In genomic region chr9:88352741-88353140, GRCm38 (mm10) we compare ENCODE assay signal across 18 mouse cellular contexts. TPM values are rescaled to one million over a fixed set of nuclear protein-coding genes. Genes with fewer than 3 reads are reported as not detected.
DNase-seq lines count a peak whose midpoint lies in the region; ATAC-seq lines count a peak whose summit lies in the region.
"Had no signal": no experiment of that assay in that cellular context is flagged by ENCODE, and none has a peak within 500 bp of the region (broad histone marks: within the 10 kb centered on the region; RNA-seq: fewer than 3 reads in every experiment).

No protein-coding gene starts in this region.

- H3K9me3 ChIP-seq in hindbrain, embryonic 13.5 days = no peaks in the 10 kb centered on the region
- no peaks in the 10 kb centered on the region for H3K9me3 ChIP-seq in hindbrain, embryonic 10.5 days
- H3K9me3 ChIP-seq in embryonic facial prominence, embryonic 13.5 days = no peaks in the 10 kb centered on the region
- H3K9me3 ChIP-seq in embryonic facial prominence, embryonic 14.5 days (ENCODE audit: control insufficient read depth, low read length) = no peaks in the 10 kb centered on the region
- H3K9me3 ChIP-seq in limb, embryonic 13.5 days = no peaks in the 10 kb centered on the region
- H3K9me3 ChIP-seq: liver, embryonic 12.5 days had no signal

- ATAC-seq in hindbrain, embryonic 13.5 days (ENCODE audit: low FRiP score) = peak; percentile 68
- ATAC-seq in embryonic facial prominence, embryonic 13.5 days (ENCODE audit: insufficient number of reproducible peaks, insufficient read depth, low FRiP score, low TSS enrichment, low read depth) = 0 out of 2 replicates have a peak, but pooled peaks have one; percentile 22
- ATAC-seq in embryonic facial prominence, embryonic 14.5 days (ENCODE audit: low read depth) = peak; percentile 61; the same call in 1 of the 2 replicates
- peak; percentile 58 for ATAC-seq in limb, embryonic 13.5 days (ENCODE audit: low FRiP score, low read depth)
- ATAC-seq: liver, embryonic 12.5 days had no signal

- 56% methylated on average over 6 of the region's 6 CpGs for WGBS in hindbrain, embryonic 13.5 days
- WGBS in hindbrain, embryonic 10.5 days = 60% methylated on average over 6 of the region's 6 CpGs
- 48% methylated on average over 6 of the region's 6 CpGs for WGBS in embryonic facial prominence, embryonic 13.5 days
- 47% methylated on average over 6 of the region's 6 CpGs for WGBS in embryonic facial prominence, embryonic 14.5 days
- 40% methylated on average over 6 of the region's 6 CpGs for WGBS in limb, embryonic 13.5 days

- H3K27me3 ChIP-seq in hindbrain, embryonic 13.5 days = no peaks in the 10 kb centered on the region
- no peaks in the 10 kb centered on the region for H3K27me3 ChIP-seq in hindbrain, embryonic 10.5 days (ENCODE audit: insufficient read depth, poor library complexity, severe bottlenecking)
- H3K27me3 ChIP-seq in embryonic facial prominence, embryonic 13.5 days = 0 out of 2 replicates have a peak, but pooled peaks cover 3% of the 10 kb centered on the region
- H3K27me3 ChIP-seq in embryonic facial prominence, embryonic 14.5 days (replicated peaks; ENCODE audit: control insufficient read depth, insufficient read depth, low read length) = no peaks in the 10 kb centered on the region
- H3K27me3 ChIP-seq in limb, embryonic 13.5 days = no peaks in the 10 kb centered on the region
- H3K27me3 ChIP-seq: liver, embryonic 12.5 days had no signal

- H3K4me2 ChIP-seq in hindbrain, embryonic 13.5 days = no peak overlapping the region
- no peak overlapping the region for H3K4me2 ChIP-seq in embryonic facial prominence, embryonic 13.5 days
- 0 out of 2 replicates have a peak overlapping the region, but pooled peaks have one; percentile 10 for H3K4me2 ChIP-seq in embryonic facial prominence, embryonic 14.5 days (ENCODE audit: low read depth, low read length)
- H3K4me2 ChIP-seq in limb, embryonic 13.5 days (replicated peaks) = no peak overlapping the region
- H3K4me2 ChIP-seq: liver, embryonic 12.5 days; lung, embryonic 14.5 days had no signal

- no peaks in the 10 kb centered on the region for H3K36me3 ChIP-seq in hindbrain, embryonic 13.5 days
- H3K36me3 ChIP-seq in hindbrain, embryonic 10.5 days = no peaks in the 10 kb centered on the region
- H3K36me3 ChIP-seq in embryonic facial prominence, embryonic 13.5 days = no peaks in the 10 kb centered on the region
- H3K36me3 ChIP-seq in embryonic facial prominence, embryonic 14.5 days (ENCODE audit: control insufficient read depth, insufficient read depth, low read length) = no peaks in the 10 kb centered on the region
- H3K36me3 ChIP-seq in limb, embryonic 13.5 days = no peaks in the 10 kb centered on the region
- H3K36me3 ChIP-seq: liver, embryonic 12.5 days had no signal

- H3K9ac ChIP-seq in hindbrain, embryonic 13.5 days = no peak overlapping the region; the same call in 1 of the 2 replicates
- no peak overlapping the region for H3K9ac ChIP-seq in embryonic facial prominence, embryonic 13.5 days
- H3K9ac ChIP-seq in embryonic facial prominence, embryonic 14.5 days (ENCODE audit: low read depth, low read length) = no peak overlapping the region
- H3K9ac ChIP-seq in limb, embryonic 13.5 days = no peak overlapping the region
- H3K9ac ChIP-seq: liver, embryonic 12.5 days; lung, embryonic 14.5 days had no signal

- DNase-seq in hindbrain, embryonic 10.5 days (ENCODE audit: low spot score) = no peak
- peak; percentile 83 for DNase-seq in embryonic facial prominence, embryonic 14.5 days (ENCODE audit: low spot score)
- DNase-seq in embryo, embryonic 10.5 days (ENCODE audit: low spot score) = no peak
- no peak for DNase-seq in left cerebral cortex, adult 18-20 months (ENCODE audit: low spot score in 2 of 2)
- DNase-seq in left cerebral cortex, postnatal 14 days (ENCODE audit: low spot score in 2 of 2) = no peak
- DNase-seq: cerebellum, adult 18-20 months; cerebellum, postnatal 36 days; gastrocnemius, postnatal 25 days; kidney, adult 11 months; lung, embryonic 14.5 days; lung, postnatal 4 days; right cerebral cortex, postnatal 25 days; thymus, adult 18-20 months; thymus, postnatal 4 days had no signal

- intact Hi-C loops in left cerebral cortex, postnatal 14 days (cut with DNase I) = no loop called here

- H3K27ac ChIP-seq in hindbrain, embryonic 13.5 days = no peak overlapping the region
- no peak overlapping the region for H3K27ac ChIP-seq in hindbrain, embryonic 10.5 days
- peak overlapping the region; percentile 22; the same call in 1 of the 2 replicates for H3K27ac ChIP-seq in embryonic facial prominence, embryonic 13.5 days
- peak overlapping the region; percentile 52 for H3K27ac ChIP-seq in embryonic facial prominence, embryonic 14.5 days (replicated peaks; ENCODE audit: low read depth, low read length)
- H3K27ac ChIP-seq in limb, embryonic 13.5 days = peak overlapping the region; percentile 44; the same call in 1 of the 2 replicates
- H3K27ac ChIP-seq: liver, embryonic 12.5 days had no signal

- H3K4me1 ChIP-seq in hindbrain, embryonic 13.5 days (replicated peaks) = peaks cover 13% of the 10 kb centered on the region
- peaks cover 8% of the 10 kb centered on the region for H3K4me1 ChIP-seq in hindbrain, embryonic 10.5 days (replicated peaks)
- H3K4me1 ChIP-seq in embryonic facial prominence, embryonic 13.5 days = peaks cover 19% of the 10 kb centered on the region
- peaks cover 15% of the 10 kb centered on the region; the same call in 1 of the 2 replicates for H3K4me1 ChIP-seq in embryonic facial prominence, embryonic 14.5 days (ENCODE audit: control insufficient read depth, insufficient read depth, low read length)
- peaks cover 26% of the 10 kb centered on the region; the same call in 1 of the 2 replicates for H3K4me1 ChIP-seq in limb, embryonic 13.5 days

- no peak overlapping the region for H3K4me3 ChIP-seq in hindbrain, embryonic 13.5 days
- H3K4me3 ChIP-seq in hindbrain, embryonic 10.5 days = no peak overlapping the region
- no peak overlapping the region for H3K4me3 ChIP-seq in embryonic facial prominence, embryonic 13.5 days
- H3K4me3 ChIP-seq in embryonic facial prominence, embryonic 14.5 days (ENCODE audit: low read depth, low read length) = no peak overlapping the region
- H3K4me3 ChIP-seq in limb, embryonic 13.5 days = no peak overlapping the region
- H3K4me3 ChIP-seq: liver, embryonic 12.5 days had no signal

RNA-seq across cellular contexts. Expression of gene Nt5e, which starts 25.7 kb away (rescaled TPM):
- 0.38 and 0.71 TPM in 2 replicates for polyA plus RNA-seq in hindbrain, embryonic 13.5 days (2015; fragmentation: Nextera tagmentation; extraction: Ambion mirVana)
- polyA plus RNA-seq in hindbrain, embryonic 10.5 days (2016; fragmentation: Nextera tagmentation; extraction: Ambion mirVana) = 0.95 and 1.3 TPM in 2 replicates
- 5.8 and 6.7 TPM in 2 replicates for polyA plus RNA-seq in embryonic facial prominence, embryonic 13.5 days (2015; fragmentation: Nextera tagmentation; extraction: Ambion mirVana)
- polyA plus RNA-seq in embryonic facial prominence, embryonic 14.5 days (2014; fragmentation: Nextera tagmentation; extraction: Ambion mirVana) = 21.4 and 21.6 TPM in 2 replicates
- polyA plus RNA-seq in limb, embryonic 13.5 days (2015; fragmentation: Nextera tagmentation; extraction: Ambion mirVana) = 10.4 and 13.2 TPM in 2 replicates
- total RNA-seq in left cerebral cortex, adult 18-20 months (2021) = 1 to 10 TPM; 2.6 to 3.6 TPM
- total RNA-seq in left cerebral cortex, postnatal 14 days (2021) = 1 to 10 TPM; 3.2 to 6.5 TPM

Comparison
In these comparisons a context has a peak if more than half of its experiments do, and no peak if none do; other contexts are left out.
1. H3K27ac ChIP-seq: peak in embryonic facial prominence, embryonic 13.5 days (single experiment), embryonic facial prominence, embryonic 14.5 days (single experiment) and limb, embryonic 13.5 days (single experiment); none in hindbrain, embryonic 13.5 days (single experiment) and hindbrain, embryonic 10.5 days (single experiment).
2. Peak in every context shown above with its lines, with median percentiles within 50 percentile points of each other: ATAC-seq.